Mouse (Mus musculus) C2C12 (cell line): ENCODE data around the gene Tex50.

Experiments used
- CTCF ChIP-seq: IDR thresholded peaks from one replicate; pipeline ENCODE4 v1.5.1; 2011; ENCODE audit not compliant: control insufficient read depth, insufficient read depth, insufficient read length
- MAX ChIP-seq: IDR thresholded peaks from one replicate; pipeline ENCODE4 v1.6.1; 2011; ENCODE audit warnings: mild to moderate bottlenecking, control low read depth

DNA sequence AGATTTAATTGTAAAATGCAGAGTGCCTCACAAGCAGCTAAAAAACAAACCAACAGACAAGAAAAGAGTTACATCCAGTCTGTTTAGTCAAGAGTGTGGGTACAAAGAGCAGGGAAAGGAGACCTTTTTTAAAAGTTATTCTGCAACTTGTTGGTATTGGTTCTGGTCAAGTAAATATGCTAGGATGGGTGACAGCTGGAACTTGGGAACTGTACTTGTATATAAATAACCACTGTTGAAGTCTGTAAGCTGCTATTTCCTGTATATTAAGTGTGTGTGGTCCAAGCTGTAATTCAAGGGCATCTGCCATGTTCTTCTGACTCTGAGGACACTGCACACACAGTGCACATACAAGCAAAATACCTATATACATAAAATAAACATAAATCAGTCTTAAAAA is 44.5 kb downstream of the Tex50 start:
- TF ChIP-seq CTCF = no peak
- no peak for TF ChIP-seq MAX
